Mouse (Mus musculus) myocyte (in vitro differentiated cells): ENCODE measurements at regions not wholly inside any gene's neighbourhood (a gene's known extent, or its start where the extent isn't known, plus 50 kb on each side); places are given as distances from the start of the nearest gene placed in this dataset.

Source experiments
- H3K27me3 ChIP-seq: one replicate; pipeline ENCODE4 v1.6.1; 2011; ENCODE audit not compliant: control insufficient read depth, insufficient read depth, insufficient read length
- H3K36me3 ChIP-seq: one replicate; pipeline ENCODE4 v1.6.1; 2011; ENCODE audit not compliant: control insufficient read depth, insufficient read depth
- H3K4me2 ChIP-seq: one replicate; pipeline ENCODE4 v1.6.1; 2011; ENCODE audit warnings: low read depth, control low read depth
- H3K4me3 ChIP-seq: one replicate; pipeline ENCODE4 v1.5.1; 2011; ENCODE audit warnings: mild to moderate bottlenecking, control low read depth, moderate library complexity
- H3K79me2 ChIP-seq: one replicate; pipeline ENCODE4 v1.6.1; 2011; ENCODE audit not compliant: control insufficient read depth, insufficient read depth
- H3ac ChIP-seq: one replicate; pipeline ENCODE4 v1.6.1; 2011; ENCODE audit not compliant: control insufficient read depth, insufficient read length
- CEBPB ChIP-seq: IDR thresholded peaks from 2 replicates; pipeline ENCODE4 v1.6.1; 2011; ENCODE audit warnings: mild to moderate bottlenecking, moderate library complexity; ENCODE audit not compliant: poor library complexity, insufficient read depth, severe bottlenecking
- E2F4 ChIP-seq: IDR thresholded peaks from one replicate; pipeline ENCODE4 v1.6.1; 2011; ENCODE audit warnings: mild to moderate bottlenecking, control low read depth, moderate library complexity; ENCODE audit not compliant: insufficient read depth
- MAX ChIP-seq: IDR thresholded peaks from one replicate; pipeline ENCODE4 v1.6.1; 2011; ENCODE audit warnings: low read depth, mild to moderate bottlenecking, control low read depth
- MYOD1 ChIP-seq, 3 experiments: IDR thresholded peaks; one replicate each; pipeline ENCODE4 v1.6.1; 2011; ENCODE audit warnings: control low read depth in 2 of 3, low read depth in 2 of 3, mild to moderate bottlenecking in 2 of 3, moderate library complexity in 1 of 3; ENCODE audit not compliant: insufficient read length in 2 of 3, control insufficient read depth in 1 of 3
- MYOG ChIP-seq, 3 experiments: IDR thresholded peaks; one replicate each; pipeline ENCODE4 v1.6.1; 2011; ENCODE audit warnings: control low read depth in 2 of 3, low read depth in 2 of 3, mild to moderate bottlenecking in 2 of 3; ENCODE audit not compliant: insufficient read length in 2 of 3, control insufficient read depth in 1 of 3, insufficient read depth in 1 of 3
- POLR2A ChIP-seq: IDR thresholded peaks from one replicate; pipeline ENCODE4 v1.6.1; 2011; ENCODE audit warnings: low read depth, mild to moderate bottlenecking, control low read depth, moderate library complexity; ENCODE audit not compliant: insufficient read length
- POLR2AphosphoS2 ChIP-seq: IDR thresholded peaks from one replicate; pipeline ENCODE4 v1.6.1; 2011; ENCODE audit warnings: low read depth, control low read depth; ENCODE audit not compliant: insufficient read length
- REST ChIP-seq: IDR thresholded peaks from one replicate; pipeline ENCODE4 v1.6.1; 2011; ENCODE audit warnings: mild to moderate bottlenecking, control low read depth, moderate library complexity; ENCODE audit not compliant: insufficient read depth, insufficient read length
- SRF ChIP-seq: IDR thresholded peaks from one replicate; pipeline ENCODE4 v1.6.1; 2011; ENCODE audit warnings: low read depth; ENCODE audit not compliant: control insufficient read depth, insufficient read length
- TCF12 ChIP-seq: IDR thresholded peaks from one replicate; pipeline ENCODE4 v1.6.1; 2011; ENCODE audit warnings: mild to moderate bottlenecking, control low read depth; ENCODE audit not compliant: poor library complexity, insufficient read depth, severe bottlenecking
- TCF3 ChIP-seq: IDR thresholded peaks from one replicate; pipeline ENCODE4 v1.6.1; 2011; ENCODE audit warnings: low read depth, control low read depth; ENCODE audit not compliant: insufficient read length
- USF1 ChIP-seq: IDR thresholded peaks from one replicate; pipeline ENCODE4 v1.6.1; 2011; ENCODE audit warnings: low read depth, mild to moderate bottlenecking, control low read depth, moderate library complexity

GRCm38 (mm10) chr7:115408915-115409314 lies 629.7 kb downstream of the Sox6 start:
- Histone ChIP-seq H3ac (no peak overlapping the region), H3K4me3 (no peak overlapping the region), H3K4me2 (no peak overlapping the region), H3K79me2 (no peaks in the 10 kb centered on the region), H3K27me3 (no peaks in the 10 kb centered on the region), H3K36me3 (no peaks in the 10 kb centered on the region)
- TF ChIP-seq USF1 (no peak), TCF12 (no peak), MYOD1 (IDR thresholded peaks at IDR 0.05; ENCODE audit: control insufficient read depth in 1 of 3, insufficient read length in 2 of 3, low read depth in 2 of 3) (no peak), MYOG (IDR thresholded peaks at IDR 0.05; ENCODE audit: control insufficient read depth in 1 of 3, insufficient read depth in 1 of 3, insufficient read length in 2 of 3, low read depth in 2 of 3) (no peak), REST (no peak), MAX (no peak), POLR2AphosphoS2 (no peak), POLR2A (no peak), CEBPB (no peak), TCF3 (no peak), E2F4 (no peak), SRF (no peak)

- H3K4me3 ChIP-seq, result no peak overlapping the region
- no peak overlapping the region for H3ac ChIP-seq
- TF ChIP-seq POLR2A, result no peak
- no peak for TF ChIP-seq TCF12
- no peak for TF ChIP-seq TCF3
- no peak for TF ChIP-seq SRF
- TF ChIP-seq MYOG (IDR thresholded peaks at IDR 0.05; ENCODE audit: control insufficient read depth in 1 of 3, insufficient read depth in 1 of 3, insufficient read length in 2 of 3, low read depth in 2 of 3), result no peak
- no peak for TF ChIP-seq MAX
- no peak for TF ChIP-seq E2F4
- no peak for TF ChIP-seq POLR2AphosphoS2
- TF ChIP-seq USF1, result no peak
- TF ChIP-seq MYOD1 (IDR thresholded peaks at IDR 0.05; ENCODE audit: control insufficient read depth in 1 of 3, insufficient read length in 2 of 3, low read depth in 2 of 3), result no peak
- no peak for TF ChIP-seq CEBPB
- no peak for TF ChIP-seq REST
- H3K79me2 ChIP-seq, result no peaks in the 10 kb centered on the region
- H3K4me2 ChIP-seq, result no peak overlapping the region
- no peaks in the 10 kb centered on the region for H3K27me3 ChIP-seq
- no peaks in the 10 kb centered on the region for H3K36me3 ChIP-seq
Observed at GRCm38 (mm10) chr7:115410501-115411230, 627.9 kb downstream of the Sox6 start.

GRCm38 (mm10) chr7:115411456-115411855 lies 627.1 kb downstream of the Sox6 start:
- Histone ChIP-seq H3K4me3 (no peak overlapping the region), H3ac (no peak overlapping the region), H3K4me2 (no peak overlapping the region), H3K79me2 (no peaks in the 10 kb centered on the region), H3K36me3 (no peaks in the 10 kb centered on the region), H3K27me3 (no peaks in the 10 kb centered on the region)
- TF ChIP-seq POLR2AphosphoS2, result no peak
- TF ChIP-seq MYOD1 (IDR thresholded peaks at IDR 0.05; ENCODE audit: control insufficient read depth in 1 of 3, insufficient read length in 2 of 3, low read depth in 2 of 3), result no peak
- TF ChIP-seq MAX, result no peak
- no peak for TF ChIP-seq SRF
- TF ChIP-seq TCF12, result no peak
- no peak for TF ChIP-seq CEBPB
- TF ChIP-seq REST, result no peak
- no peak for TF ChIP-seq USF1
- TF ChIP-seq E2F4, result no peak
- no peak for TF ChIP-seq MYOG (IDR thresholded peaks at IDR 0.05; ENCODE audit: control insufficient read depth in 1 of 3, insufficient read depth in 1 of 3, insufficient read length in 2 of 3, low read depth in 2 of 3)

- TF ChIP-seq SRF, result no peak
- no peak for TF ChIP-seq REST
- TF ChIP-seq MAX, result no peak
- no peak for TF ChIP-seq USF1
- TF ChIP-seq E2F4, result no peak
- no peak for TF ChIP-seq POLR2A
- no peak for TF ChIP-seq POLR2AphosphoS2
- no peak for TF ChIP-seq TCF12
- TF ChIP-seq MYOG (IDR thresholded peaks at IDR 0.05; ENCODE audit: control insufficient read depth in 1 of 3, insufficient read depth in 1 of 3, insufficient read length in 2 of 3, low read depth in 2 of 3), result no peak
- TF ChIP-seq CEBPB, result no peak
- TF ChIP-seq TCF3, result no peak
- Histone ChIP-seq H3K4me2 (no peak overlapping the region), H3ac (no peak overlapping the region), H3K36me3 (no peaks in the 10 kb centered on the region), H3K27me3 (no peaks in the 10 kb centered on the region), H3K4me3 (no peak overlapping the region), H3K79me2 (no peaks in the 10 kb centered on the region)
Observed at GRCm38 (mm10) chr7:115415147-115415561, 623.4 kb downstream of the Sox6 start.
